Mouse (Mus musculus) E14TG2a.4 (cell line): ENCODE results near the gene Fam166b.

ENCODE experiments used
- H3K27me3 ChIP-seq: 2 replicates; pipeline ENCODE4 v1.6.1; 2014; ENCODE audit warnings: low read length, control low read depth; ENCODE audit not compliant: insufficient read depth
- H3K36me3 ChIP-seq: 2 replicates; pipeline ENCODE4 v1.6.1; 2014; ENCODE audit warnings: low read length, control low read depth; ENCODE audit not compliant: insufficient read depth
- H3K4me1 ChIP-seq: replicated peaks from 2 replicates; pipeline ENCODE4 v1.6.1; 2014; ENCODE audit warnings: low read depth, low read length, control low read depth
- H3K4me3 ChIP-seq: replicated peaks from 2 replicates; pipeline ENCODE4 v1.5.1; 2014; ENCODE audit warnings: mild to moderate bottlenecking, low read length
- H3K9me3 ChIP-seq: 2 replicates; pipeline ENCODE4 v1.6.1; 2014; ENCODE audit warnings: low read length, control low read depth
- CTCF ChIP-seq: conservative IDR thresholded peaks from 2 replicates; pipeline ENCODE4 v1.5.1; 2014; ENCODE audit warnings: low read length
- NANOG ChIP-seq: IDR thresholded peaks from 2 replicates; pipeline ENCODE4 v1.6.1; 2014; ENCODE audit warnings: borderline replicate concordance, low read length, mixed read lengths
- POU5F1 ChIP-seq: IDR thresholded peaks from 2 replicates; pipeline ENCODE4 v1.6.1; 2014; ENCODE audit warnings: low read length, borderline replicate concordance

The Fam166b gene

DNA sequence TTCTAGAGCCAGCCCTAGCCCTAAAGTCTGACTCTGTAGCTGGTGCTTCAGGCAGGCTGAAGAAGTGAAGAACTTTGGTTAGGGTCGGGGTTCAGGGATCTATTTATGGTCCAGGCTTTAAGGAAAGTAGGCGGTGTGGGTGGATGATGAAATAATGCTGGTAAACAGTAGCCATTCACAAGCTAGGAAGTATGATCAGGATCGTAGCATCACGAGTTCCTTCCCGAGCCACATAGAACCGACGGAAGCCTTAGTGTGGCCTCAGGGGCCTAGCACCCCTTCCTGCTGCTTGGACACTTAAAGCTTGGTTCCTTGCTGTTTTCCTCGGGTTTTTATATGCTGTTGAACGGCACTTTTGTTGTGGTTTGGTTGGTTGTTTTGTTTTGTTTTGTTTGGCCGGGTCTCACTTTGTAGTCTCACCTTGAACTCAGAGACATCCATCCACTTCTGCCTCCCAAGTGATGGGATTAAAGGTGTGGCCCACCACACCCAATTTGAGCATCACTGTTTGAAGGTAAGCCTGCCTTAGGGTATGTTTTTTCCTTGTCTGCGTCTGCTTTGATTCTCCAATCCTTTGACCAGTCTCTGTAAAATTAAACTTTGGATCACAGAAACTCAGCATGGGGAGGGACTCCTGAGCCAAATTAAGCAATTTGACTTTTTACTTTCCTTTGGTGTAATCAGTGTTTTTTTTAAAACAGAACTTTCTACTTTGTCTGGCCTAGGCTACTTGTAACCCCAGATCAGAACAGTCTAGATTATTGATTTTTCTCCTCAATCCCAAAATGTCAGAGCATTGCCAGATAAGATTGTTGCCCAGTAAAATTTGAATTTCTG is 45.5 kb downstream of the Fam166b start:
- peaks cover 34% of the 10 kb centered on the region for H3K27me3 ChIP-seq
- no peaks in the 10 kb centered on the region for H3K9me3 ChIP-seq
- H3K4me1 ChIP-seq, result peaks cover 45% of the 10 kb centered on the region
- no peaks in the 10 kb centered on the region for H3K36me3 ChIP-seq
- TF ChIP-seq POU5F1 (no peak), NANOG (peak; percentile 57), CTCF (no peak)
- H3K4me3 ChIP-seq, result peak overlapping the region; percentile 18; the same call in 1 of the 2 replicates

DNA sequence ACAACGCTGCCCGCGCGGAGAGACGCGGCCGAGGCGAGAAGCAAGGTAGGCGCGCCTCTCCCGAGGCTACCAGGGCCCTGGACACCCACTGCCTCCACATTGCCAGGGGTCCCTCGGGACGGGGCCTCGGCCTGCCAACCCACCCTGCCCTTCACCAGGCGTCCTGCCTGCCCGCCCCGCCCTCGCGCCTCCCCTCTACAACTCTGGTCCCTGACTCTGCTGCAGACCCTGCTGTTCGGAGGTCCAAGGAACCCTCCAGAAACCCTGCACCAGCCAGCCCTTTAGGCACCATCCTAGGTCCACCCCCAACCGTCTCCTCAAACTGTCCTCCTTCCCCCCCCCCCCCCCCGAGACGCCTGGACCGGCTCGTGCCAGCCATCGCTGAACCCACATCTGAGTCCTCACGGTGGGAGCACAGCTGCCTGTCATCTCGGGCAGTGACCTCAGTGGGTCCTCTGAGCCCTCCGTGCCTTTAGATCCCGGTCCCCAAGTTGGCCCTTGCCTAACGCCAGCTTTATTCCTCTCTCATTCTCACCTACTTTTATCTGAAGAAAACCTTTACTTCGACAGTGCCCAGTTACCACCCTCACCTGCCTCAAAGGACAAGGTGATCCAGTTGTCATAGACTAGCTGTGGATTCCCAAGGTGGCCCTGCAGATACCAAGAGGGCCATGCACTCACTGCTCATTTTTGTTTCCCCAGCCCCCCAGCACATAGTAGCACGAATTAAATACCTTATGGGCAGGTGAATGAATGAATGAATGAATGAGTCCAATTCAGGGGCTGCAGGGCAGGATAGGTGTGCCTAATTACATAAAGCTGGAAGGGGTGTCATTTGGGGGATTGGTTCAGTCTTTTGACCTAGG is 46.5 kb downstream of the Fam166b start:
- TF ChIP-seq CTCF (no peak), POU5F1 (no peak), NANOG (no peak)
- Histone ChIP-seq H3K4me1 (peaks cover 44% of the 10 kb centered on the region), H3K4me3 (peak overlapping the region; percentile 82), H3K36me3 (no peaks in the 10 kb centered on the region), H3K27me3 (peaks cover 34% of the 10 kb centered on the region), H3K9me3 (no peaks in the 10 kb centered on the region)

- TF ChIP-seq CTCF (no peak), POU5F1 (no peak), NANOG (no peak)
- Histone ChIP-seq H3K36me3 (no peaks in the 10 kb centered on the region), H3K27me3 (peaks cover 37% of the 10 kb centered on the region), H3K4me1 (peaks cover 36% of the 10 kb centered on the region), H3K9me3 (no peaks in the 10 kb centered on the region), H3K4me3 (peak within 1 kb of the TSS; percentile 82)
Measured at GRCm38 (mm10) chr4:43381408-43382154, 47.4 kb downstream of the Fam166b start, which contains the start of gene Rusc2. TSS of gene Rusc2 (plus strand) at chr4:43381979.

DNA sequence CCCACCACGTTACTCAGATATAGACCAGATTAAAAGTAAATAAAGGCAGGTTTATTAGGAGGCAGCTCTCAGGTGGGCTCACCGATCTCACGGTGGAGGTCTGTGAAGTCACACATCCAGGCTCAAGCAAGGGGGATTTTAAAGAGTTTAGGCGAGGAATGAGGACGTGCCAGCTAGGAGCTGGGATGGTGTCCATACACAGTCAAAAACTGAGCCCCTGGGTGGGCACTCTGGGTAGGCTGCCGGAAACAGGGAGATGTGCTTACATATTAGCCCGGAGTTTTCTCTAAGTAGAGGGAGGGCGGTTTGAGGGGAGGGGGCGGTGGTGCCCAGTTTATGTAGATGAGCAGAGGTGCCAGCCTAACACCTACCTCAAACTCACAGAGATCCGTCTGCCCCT is 48.0 kb downstream of the Fam166b start:
- no peaks in the 10 kb centered on the region for H3K9me3 ChIP-seq
- no peak for TF ChIP-seq CTCF
- TF ChIP-seq POU5F1, result no peak
- no peak for TF ChIP-seq NANOG
- peaks cover 37% of the 10 kb centered on the region for H3K27me3 ChIP-seq
- peaks cover 32% of the 10 kb centered on the region for H3K4me1 ChIP-seq
- no peaks in the 10 kb centered on the region for H3K36me3 ChIP-seq
- H3K4me3 ChIP-seq, result peak overlapping the region; percentile 82

DNA sequence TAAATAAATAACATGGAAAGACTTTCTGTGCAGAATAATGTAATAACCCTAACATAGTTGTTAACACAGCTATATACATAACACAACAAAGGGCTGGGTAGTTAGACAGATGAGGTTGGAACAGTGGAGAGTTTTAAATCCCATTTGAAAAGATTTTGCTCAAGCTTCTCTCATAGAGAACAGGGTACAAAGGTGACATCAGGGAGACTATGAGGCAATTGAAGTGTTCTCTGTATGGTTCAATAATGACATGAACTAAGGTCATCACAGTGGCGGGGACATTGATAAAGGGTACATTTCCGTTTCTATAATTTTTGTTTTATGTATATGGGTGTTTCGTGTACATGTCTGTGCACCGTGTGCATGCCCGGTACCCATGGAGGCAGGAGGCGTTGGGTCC is 49.3 kb downstream of the Fam166b start:
- Histone ChIP-seq H3K9me3 (no peaks in the 10 kb centered on the region), H3K36me3 (no peaks in the 10 kb centered on the region), H3K27me3 (peaks cover 41% of the 10 kb centered on the region), H3K4me1 (peaks cover 30% of the 10 kb centered on the region), H3K4me3 (no peak overlapping the region)
- TF ChIP-seq POU5F1, result no peak
- no peak for TF ChIP-seq CTCF
